Mouse (Mus musculus) G1E-ER4 (cell line): ENCODE measurements around the gene Adipor2. TPM values are rescaled to one million over a fixed set of nuclear protein-coding genes. Genes with fewer than 3 reads are reported as not detected.

Experiments used
- GATA1 ChIP-seq: IDR thresholded peaks from one replicate; pipeline ENCODE4 v1.8.0; 2012; ENCODE audit warnings: low read length, inconsistent platforms
- polyA plus RNA-seq: library from polyadenylated mRNA; stranded (reverse); fragments of >175 nt; gene quantifications from 2 replicates; pipeline ENCODE4 v1.2.3, GENCODE M21; 2012

Adipor2 gene
- polyA plus RNA-seq, 1 experiment = 28.6 TPM

GRCm38 (mm10) chr6:119338121-119338912 is 79.2 kb downstream of the Adipor2 start:
- TF ChIP-seq GATA1 = no peak

- TF ChIP-seq GATA1 = no peak
Observed at GRCm38 (mm10) chr6:119337287-119337686, 80.2 kb downstream of the Adipor2 start.

GRCm38 (mm10) chr6:119336124-119336523 is 81.4 kb downstream of the Adipor2 start:
- no peak for TF ChIP-seq GATA1

- TF ChIP-seq GATA1 = no peak
Observed at GRCm38 (mm10) chr6:119333831-119334230, 83.7 kb downstream of the Adipor2 start.

GRCm38 (mm10) chr6:119333202-119333601 is 84.3 kb downstream of the Adipor2 start:
- TF ChIP-seq GATA1 = no peak

- no peak for TF ChIP-seq GATA1
Observed at GRCm38 (mm10) chr6:119332111-119332510, 85.4 kb downstream of the Adipor2 start.

- no peak for TF ChIP-seq GATA1
Observed at GRCm38 (mm10) chr6:119330506-119330905, 87.0 kb downstream of the Adipor2 start, which contains the start of gene Lrtm2. Gene Lrtm2, minus strand, starts transcription at chr6:119330766.

- TF ChIP-seq GATA1 = no peak
Observed at GRCm38 (mm10) chr6:119329936-119330335, 87.6 kb downstream of the Adipor2 start.

- TF ChIP-seq GATA1 = no peak
Observed at GRCm38 (mm10) chr6:119329215-119329714, 88.2 kb downstream of the Adipor2 start.

- no peak for TF ChIP-seq GATA1
Observed at GRCm38 (mm10) chr6:119328521-119329115, 88.9 kb downstream of the Adipor2 start.

GRCm38 (mm10) chr6:119326541-119326940 is 91.0 kb downstream of the Adipor2 start:
- TF ChIP-seq GATA1 = no peak

GRCm38 (mm10) chr6:119325978-119326377 is 91.5 kb downstream of the Adipor2 start:
- no peak for TF ChIP-seq GATA1

- no peak for TF ChIP-seq GATA1
Observed at GRCm38 (mm10) chr6:119324776-119325175, 92.7 kb downstream of the Adipor2 start.

GRCm38 (mm10) chr6:119321752-119322151 is 95.8 kb downstream of the Adipor2 start:
- no peak for TF ChIP-seq GATA1

- TF ChIP-seq GATA1 = no peak
Observed at GRCm38 (mm10) chr6:119320481-119320880, 97.0 kb downstream of the Adipor2 start.

- TF ChIP-seq GATA1 = no peak
Observed at GRCm38 (mm10) chr6:119319358-119319757, 98.1 kb downstream of the Adipor2 start.

- no peak for TF ChIP-seq GATA1
Observed at GRCm38 (mm10) chr6:119318732-119319131, 98.8 kb downstream of the Adipor2 start.
